Mouse (Mus musculus): ENCODE data around the gene Gbgt1. TPM values are rescaled to one million over a fixed set of nuclear protein-coding genes. Genes with fewer than 3 reads are reported as not detected.
"Not testable (repeated sequence)": the region's sequence is repeated elsewhere in the genome, so short reads cannot be mapped to it uniquely, and the experiment has no call there.

Gbgt1 gene
- polyA plus RNA-seq, 1 experiment from 2014 or later, result 1.2 TPM

DNA sequence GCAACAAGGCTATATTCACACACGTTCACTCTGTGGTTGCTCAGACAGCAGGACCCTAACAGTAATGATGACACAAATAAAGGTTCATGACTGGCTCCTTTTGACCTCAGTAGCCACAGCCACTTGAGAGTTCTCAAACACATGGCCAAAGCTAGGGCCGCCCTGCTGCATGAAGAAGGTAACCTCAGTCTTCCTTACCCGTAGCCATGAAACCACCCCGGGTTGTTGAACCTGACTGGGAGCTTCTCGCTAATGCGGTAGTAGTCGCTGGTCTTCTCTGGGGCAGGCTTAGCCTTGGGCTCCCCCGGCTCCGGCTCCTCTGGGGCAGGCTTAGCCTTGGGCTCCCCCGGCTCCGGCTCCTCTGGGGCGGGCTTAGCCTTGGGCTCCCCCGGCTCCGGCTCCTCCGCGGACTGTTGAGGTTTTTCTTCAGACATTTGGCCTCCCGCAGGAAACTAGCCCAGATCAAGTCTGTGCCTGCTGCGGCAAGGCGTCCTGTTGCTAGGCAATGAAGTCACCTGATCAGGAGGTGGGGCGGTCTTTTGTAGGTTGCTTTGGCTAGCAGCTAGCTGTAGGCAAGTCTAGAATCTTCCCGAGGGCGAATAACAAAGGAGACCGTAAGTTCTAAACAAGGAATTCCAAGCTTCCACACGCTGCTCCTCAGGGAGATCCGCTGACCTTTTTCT lies 30.7 kb upstream of the Gbgt1 start, which contains the start of gene 1700007K13Rik:
TSS of gene 1700007K13Rik (minus strand) at position 497 of the 683 bp plus-strand sequence.
- peaks cover 5% of the 10 kb centered on the region for H3K4me1 ChIP-seq (ENCODE audit: insufficient read depth, low read depth, low read length)
- peak within 1 kb of the TSS; percentile 48 for H3K4me2 ChIP-seq (replicated peaks; ENCODE audit: low read depth, low read length)
- ATAC-seq (peak; percentile 65), DNase-seq (ENCODE audit: low spot score) (peak; percentile 78)
- 8% methylated on average over 25 of the region's 25 CpGs for WGBS
- H3K27ac ChIP-seq (ENCODE audit: low read length), result no peak within 1 kb of the TSS
- no peak within 1 kb of the TSS for H3K9ac ChIP-seq (replicated peaks; ENCODE audit: low read depth)
- peak within 1 kb of the TSS; percentile 5; the same call in 1 of the 2 replicates for H3K4me3 ChIP-seq (ENCODE audit: low read depth, low read length)
- H3K36me3 ChIP-seq (ENCODE audit: insufficient read depth, low read length), result peaks cover 12% of the 10 kb centered on the region; the same call in 1 of the 2 replicates
- TF ChIP-seq EP300 (IDR thresholded peaks at IDR 0.05), result no peak
- TF ChIP-seq CTCF (IDR thresholded peaks at IDR 0.05), result no peak
- H3K27me3 ChIP-seq (replicated peaks; ENCODE audit: insufficient read depth, low read length), result no peaks in the 10 kb centered on the region
- H3K9me3 ChIP-seq (ENCODE audit: low read length), result no peaks in the 10 kb centered on the region

DNA sequence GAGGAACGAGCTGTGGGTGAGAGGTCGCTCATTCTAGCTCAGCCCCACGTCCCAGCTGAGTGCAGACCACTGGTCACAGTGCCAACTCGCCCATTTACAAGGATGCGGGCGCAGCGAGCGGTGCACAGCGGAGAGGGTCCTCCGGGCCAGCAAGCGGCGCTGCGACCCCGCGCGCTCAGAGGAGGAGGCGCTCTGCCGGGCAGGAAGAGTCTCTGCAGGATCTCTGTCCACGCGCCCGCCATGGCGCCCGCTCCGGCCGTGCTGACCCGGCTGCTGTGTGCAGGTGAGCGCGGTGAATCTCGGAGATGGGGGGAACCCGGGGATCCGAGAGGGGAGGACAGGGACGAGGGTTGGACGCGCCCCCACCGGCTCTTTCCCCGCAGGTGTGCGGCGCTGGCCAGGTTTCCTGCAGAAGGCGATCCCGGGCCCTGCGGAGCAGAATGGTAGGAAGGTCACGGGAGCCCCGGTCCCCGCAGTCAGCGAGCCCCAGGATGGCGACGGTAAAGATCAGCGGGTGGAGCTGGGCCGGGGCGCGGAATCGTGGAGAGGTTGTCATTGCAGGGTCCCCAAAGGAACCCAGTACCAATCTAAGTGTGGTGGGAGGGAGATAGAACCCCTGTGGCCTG lies 28.7 kb upstream of the Gbgt1 start, which contains the start of gene Mrps2:
TSS of gene Mrps2 (plus strand) at position 207 of the 626 bp plus-strand sequence.
- peaks cover 12% of the 10 kb centered on the region; the same call in 1 of the 2 replicates for H3K36me3 ChIP-seq (ENCODE audit: insufficient read depth, low read length)
- TF ChIP-seq CTCF (IDR thresholded peaks at IDR 0.05) (peak; percentile 96), EP300 (IDR thresholded peaks at IDR 0.05) (no peak)
- peaks cover 5% of the 10 kb centered on the region for H3K4me1 ChIP-seq (ENCODE audit: insufficient read depth, low read depth, low read length)
- peak within 1 kb of the TSS; percentile 94 for H3K9ac ChIP-seq (replicated peaks; ENCODE audit: low read depth)
- WGBS, result under 1% methylated on average over 47 of the region's 52 CpGs
- no peak within 1 kb of the TSS for H3K27ac ChIP-seq (ENCODE audit: low read length)
- peak within 1 kb of the TSS; percentile 83 for H3K4me3 ChIP-seq (ENCODE audit: low read depth, low read length)
- DNase-seq (ENCODE audit: low spot score) (peak; percentile 92), ATAC-seq (peak; percentile 96)
- peak within 1 kb of the TSS; percentile 78 for H3K4me2 ChIP-seq (replicated peaks; ENCODE audit: low read depth, low read length)
- 0 out of 2 replicates have a peak, but pooled peaks cover 1% of the 10 kb centered on the region for H3K9me3 ChIP-seq (ENCODE audit: low read length)
- no peaks in the 10 kb centered on the region for H3K27me3 ChIP-seq (replicated peaks; ENCODE audit: insufficient read depth, low read length)

DNA sequence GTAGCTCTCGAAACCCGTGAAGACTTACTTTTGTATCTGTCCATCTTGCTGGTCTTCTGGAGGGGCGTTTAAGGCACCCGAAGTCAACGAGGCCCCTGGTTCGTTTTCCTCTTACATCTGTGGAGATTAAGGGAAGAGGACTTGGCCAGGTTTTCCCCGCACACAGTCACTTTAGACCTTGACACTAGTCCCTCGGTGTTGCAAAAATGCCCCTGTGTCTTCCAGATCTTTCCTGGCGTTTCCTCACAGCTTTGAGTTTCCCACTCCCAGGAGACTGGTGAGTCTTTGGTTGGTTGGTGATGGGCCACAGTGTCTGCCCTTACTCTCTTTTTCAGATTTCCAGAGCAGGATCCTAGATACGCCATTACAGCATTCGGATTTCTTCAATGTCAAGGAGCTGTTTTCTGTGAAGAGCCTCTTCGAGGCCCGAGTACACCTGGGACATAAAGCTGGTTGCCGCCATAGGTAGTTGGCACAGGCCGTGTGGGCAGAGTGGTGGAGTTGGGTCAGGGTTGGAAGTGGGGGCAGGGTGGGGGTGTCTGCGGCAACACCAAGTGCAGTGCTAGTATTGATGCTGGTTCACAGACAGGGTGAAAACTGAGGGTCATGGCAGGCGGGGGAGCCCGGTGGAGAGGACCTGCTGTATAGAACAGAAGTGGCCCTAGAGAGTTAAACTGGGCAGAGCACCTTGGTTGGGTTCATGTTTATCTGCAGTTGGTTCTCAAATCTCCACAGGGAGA lies 28.0 kb upstream of the Gbgt1 start:
- WGBS, result 53% methylated on average over 18 of the region's 18 CpGs

DNA sequence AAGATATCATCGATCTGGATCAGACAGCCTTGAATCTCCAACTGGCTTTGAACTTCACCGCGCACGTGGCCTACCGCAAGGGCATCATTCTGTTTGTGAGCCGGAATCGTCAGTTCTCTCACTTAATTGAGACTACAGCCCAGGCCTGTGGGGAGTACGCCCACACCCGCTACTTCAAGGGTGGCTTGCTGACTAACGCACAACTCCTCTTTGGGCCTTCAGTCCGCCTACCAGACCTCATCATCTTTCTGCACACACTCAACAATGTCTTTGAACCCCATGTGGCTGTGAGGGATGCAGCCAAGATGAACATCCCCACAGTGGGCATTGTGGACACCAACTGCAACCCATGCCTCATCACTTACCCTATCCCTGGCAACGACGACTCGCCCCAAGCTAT lies 27.2 kb upstream of the Gbgt1 start:
- no peak for DNase-seq (ENCODE audit: low spot score)
- Histone ChIP-seq H3K9me3 (ENCODE audit: low read length) (0 out of 2 replicates have a peak, but pooled peaks cover 3% of the 10 kb centered on the region), H3K4me3 (ENCODE audit: low read depth, low read length) (no peak overlapping the region), H3K27me3 (replicated peaks; ENCODE audit: insufficient read depth, low read length) (no peaks in the 10 kb centered on the region), H3K4me1 (ENCODE audit: insufficient read depth, low read depth, low read length) (peaks cover 5% of the 10 kb centered on the region), H3K27ac (ENCODE audit: low read length) (no peak overlapping the region), H3K36me3 (ENCODE audit: insufficient read depth, low read length) (peaks cover 12% of the 10 kb centered on the region; the same call in 1 of the 2 replicates), H3K9ac (replicated peaks; ENCODE audit: low read depth) (no peak overlapping the region), H3K4me2 (replicated peaks; ENCODE audit: low read depth, low read length) (no peak overlapping the region)
- ATAC-seq, result no peak
- WGBS, result 95% methylated on average over 14 of the region's 14 CpGs
- TF ChIP-seq CTCF (IDR thresholded peaks at IDR 0.05), result no peak
- TF ChIP-seq EP300 (IDR thresholded peaks at IDR 0.05), result no peak

More for the DNA sequence above, 28.0 kb upstream of the Gbgt1 start:
- no peak for ATAC-seq
- Histone ChIP-seq H3K4me2 (replicated peaks; ENCODE audit: low read depth, low read length) (peak overlapping the region; percentile 78), H3K9me3 (ENCODE audit: low read length) (0 out of 2 replicates have a peak, but pooled peaks cover 3% of the 10 kb centered on the region), H3K27me3 (replicated peaks; ENCODE audit: insufficient read depth, low read length) (no peaks in the 10 kb centered on the region), H3K4me3 (ENCODE audit: low read depth, low read length) (peak overlapping the region; percentile 83), H3K36me3 (ENCODE audit: insufficient read depth, low read length) (peaks cover 12% of the 10 kb centered on the region; the same call in 1 of the 2 replicates), H3K4me1 (ENCODE audit: insufficient read depth, low read depth, low read length) (peaks cover 5% of the 10 kb centered on the region), H3K27ac (ENCODE audit: low read length) (no peak overlapping the region), H3K9ac (replicated peaks; ENCODE audit: low read depth) (peak overlapping the region; percentile 94)
- no peak for DNase-seq (ENCODE audit: low spot score)
- TF ChIP-seq EP300 (IDR thresholded peaks at IDR 0.05) (no peak), CTCF (IDR thresholded peaks at IDR 0.05) (no peak)

DNA sequence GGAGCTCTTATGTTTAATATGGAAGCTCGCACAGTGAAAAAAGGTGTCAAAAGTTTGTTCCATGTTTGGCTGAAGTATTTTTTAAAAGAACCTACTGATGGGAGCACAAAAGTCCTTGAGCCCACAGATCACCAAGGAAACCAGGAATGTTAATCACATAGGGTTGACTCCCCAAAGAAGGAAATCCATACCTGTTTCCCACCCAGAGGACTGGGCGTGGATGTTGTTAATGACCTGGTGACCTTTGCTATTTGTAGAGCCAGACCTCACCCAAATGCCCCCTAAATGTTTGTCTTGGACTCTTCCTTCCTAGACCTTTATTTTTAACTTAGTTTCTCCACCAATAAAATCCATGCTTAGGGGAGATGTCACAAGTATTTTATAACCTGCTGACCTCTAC lies 26.1 kb upstream of the Gbgt1 start:
- TF ChIP-seq EP300 (IDR thresholded peaks at IDR 0.05) (no peak), CTCF (IDR thresholded peaks at IDR 0.05) (no peak)

DNA sequence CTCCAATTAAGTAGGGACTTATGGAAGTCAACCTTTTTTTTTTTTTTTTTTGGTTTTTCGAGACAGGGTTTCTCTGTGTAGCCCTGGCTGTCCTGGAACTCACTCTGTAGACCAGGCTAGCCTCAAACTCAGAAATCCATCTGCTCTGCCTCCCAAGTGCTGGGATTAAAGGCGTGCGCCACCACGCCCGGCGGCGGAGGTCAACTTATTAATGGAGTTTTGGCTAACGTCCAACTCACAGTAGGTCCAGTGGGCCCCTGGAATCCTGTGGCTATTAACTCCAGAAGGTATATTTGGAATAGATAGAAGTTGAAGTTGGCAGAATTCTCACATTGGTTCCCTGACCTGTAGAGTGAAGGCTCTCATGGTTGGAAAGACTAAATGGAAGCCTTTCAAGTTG lies 24.7 kb upstream of the Gbgt1 start:
- not testable (repeated sequence) for DNase-seq (ENCODE audit: low spot score); H3K4me3 ChIP-seq (ENCODE audit: low read depth, low read length); H3K27ac ChIP-seq (ENCODE audit: low read length); H3K9me3 ChIP-seq (ENCODE audit: low read length); H3K9ac ChIP-seq (replicated peaks; ENCODE audit: low read depth); H3K4me2 ChIP-seq (replicated peaks; ENCODE audit: low read depth, low read length); H3K4me1 ChIP-seq (ENCODE audit: insufficient read depth, low read depth, low read length); ATAC-seq; H3K27me3 ChIP-seq (replicated peaks; ENCODE audit: insufficient read depth, low read length)
- 95% methylated on average over 7 of the region's 8 CpGs for WGBS
- peaks cover 12% of the 10 kb centered on the region; the same call in 1 of the 2 replicates for H3K36me3 ChIP-seq (ENCODE audit: insufficient read depth, low read length)

More for the DNA sequence above, 26.1 kb upstream of the Gbgt1 start:
- 86% methylated on average over 2 of the region's 2 CpGs for WGBS
- Histone ChIP-seq H3K9me3 (ENCODE audit: low read length) (0 out of 2 replicates have a peak, but pooled peaks cover 3% of the 10 kb centered on the region), H3K27ac (ENCODE audit: low read length) (no peak overlapping the region), H3K4me3 (ENCODE audit: low read depth, low read length) (no peak overlapping the region), H3K4me2 (replicated peaks; ENCODE audit: low read depth, low read length) (no peak overlapping the region), H3K36me3 (ENCODE audit: insufficient read depth, low read length) (peaks cover 12% of the 10 kb centered on the region; the same call in 1 of the 2 replicates), H3K4me1 (ENCODE audit: insufficient read depth, low read depth, low read length) (peaks cover 5% of the 10 kb centered on the region), H3K9ac (replicated peaks; ENCODE audit: low read depth) (no peak overlapping the region), H3K27me3 (replicated peaks; ENCODE audit: insufficient read depth, low read length) (no peaks in the 10 kb centered on the region)
- ATAC-seq (no peak), DNase-seq (ENCODE audit: low spot score) (no peak)

DNA sequence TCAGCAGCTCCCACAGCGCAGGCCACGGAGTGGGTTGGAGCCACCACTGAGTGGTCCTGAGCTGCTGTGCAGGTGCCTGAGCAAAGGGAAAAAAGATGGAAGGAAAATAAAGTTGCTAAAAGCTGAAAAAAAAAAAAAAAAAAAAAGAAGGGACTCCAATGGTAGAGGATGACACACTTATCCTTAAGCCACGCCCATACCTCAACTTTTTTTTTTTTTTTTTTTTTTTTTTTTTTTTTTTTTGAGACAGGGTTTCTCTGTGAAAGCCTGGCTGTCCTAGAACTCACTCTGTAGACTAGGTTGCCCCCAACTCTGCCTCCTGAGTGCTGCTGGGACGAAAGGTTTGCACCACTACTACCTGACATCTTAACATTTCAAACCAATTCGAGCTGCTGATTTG lies 18.7 kb upstream of the Gbgt1 start:
- not testable (repeated sequence) for H3K9me3 ChIP-seq (ENCODE audit: low read length); H3K4me2 ChIP-seq (replicated peaks; ENCODE audit: low read depth, low read length); DNase-seq (ENCODE audit: low spot score); H3K27ac ChIP-seq (ENCODE audit: low read length); H3K4me3 ChIP-seq (ENCODE audit: low read depth, low read length); H3K36me3 ChIP-seq (ENCODE audit: insufficient read depth, low read length); ATAC-seq; H3K27me3 ChIP-seq (replicated peaks; ENCODE audit: insufficient read depth, low read length); H3K9ac ChIP-seq (replicated peaks; ENCODE audit: low read depth); H3K4me1 ChIP-seq (ENCODE audit: insufficient read depth, low read depth, low read length)
- 87% methylated on average over 5 of the region's 5 CpGs for WGBS

Measured in lung, postnatal 0 days (tissue).